Mouse (Mus musculus): ENCODE data around the gene Kbtbd13. TPM values are rescaled to one million over a fixed set of nuclear protein-coding genes. Genes with fewer than 3 reads are reported as not detected.
A peak's percentile ranks its signal among the peaks of the same experiment; 100 is the strongest.

The Kbtbd13 gene
- polyA plus RNA-seq, 1 experiment from 2014 or later = 0.42 TPM

DNA sequence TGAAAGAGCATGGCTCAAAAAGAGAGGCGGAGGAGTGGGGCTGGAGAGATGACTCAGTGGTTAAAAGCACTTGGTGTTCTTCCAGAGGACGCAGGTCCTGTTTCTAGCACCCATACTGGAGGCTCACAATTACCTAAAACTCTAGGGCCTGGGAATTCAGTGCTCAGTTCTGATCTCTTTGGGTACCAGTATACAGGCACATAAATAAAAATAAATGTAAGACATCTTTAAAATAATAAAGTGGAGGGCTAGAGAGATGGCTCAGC lies 13.7 kb upstream of the Kbtbd13 start:
- WGBS (ENCODE audit: insufficient replicate concordance) = 62% methylated on average over 2 of the region's 2 CpGs
- H3K4me1 ChIP-seq (ENCODE audit: control insufficient read depth, low read depth, low read length) = no peaks in the 10 kb centered on the region
- no peak for ATAC-seq (ENCODE audit: low read depth)
- no peaks in the 10 kb centered on the region for H3K36me3 ChIP-seq (ENCODE audit: control insufficient read depth, insufficient read depth)
- H3K9me3 ChIP-seq (replicated peaks; ENCODE audit: control insufficient read depth, low read length) = no peaks in the 10 kb centered on the region
- H3K4me2 ChIP-seq (ENCODE audit: low read depth, low read length) = no peak overlapping the region
- H3K4me3 ChIP-seq (ENCODE audit: low read depth, low read length) = no peak overlapping the region
- H3K27ac ChIP-seq (ENCODE audit: low read length) = no peak overlapping the region
- H3K9ac ChIP-seq (ENCODE audit: low read depth, low read length) = no peak overlapping the region
- no peaks in the 10 kb centered on the region for H3K27me3 ChIP-seq (ENCODE audit: control insufficient read depth, insufficient read depth, low read depth, low read length)

GRCm38 (mm10) chr9:65404331-65405183 lies 13.1 kb upstream of the Kbtbd13 start:
- 52% methylated on average over 15 of the region's 15 CpGs for WGBS (ENCODE audit: insufficient replicate concordance)
- no peak for ATAC-seq (ENCODE audit: low read depth)
- H3K9me3 ChIP-seq (replicated peaks; ENCODE audit: control insufficient read depth, low read length) = no peaks in the 10 kb centered on the region
- no peak overlapping the region for H3K4me2 ChIP-seq (ENCODE audit: low read depth, low read length)
- no peaks in the 10 kb centered on the region for H3K4me1 ChIP-seq (ENCODE audit: control insufficient read depth, low read depth, low read length)
- no peak overlapping the region for H3K4me3 ChIP-seq (ENCODE audit: low read depth, low read length)
- no peak overlapping the region for H3K27ac ChIP-seq (ENCODE audit: low read length)
- H3K9ac ChIP-seq (ENCODE audit: low read depth, low read length) = no peak overlapping the region
- H3K36me3 ChIP-seq (ENCODE audit: control insufficient read depth, insufficient read depth) = no peaks in the 10 kb centered on the region
- no peaks in the 10 kb centered on the region for H3K27me3 ChIP-seq (ENCODE audit: control insufficient read depth, insufficient read depth, low read depth, low read length)

DNA sequence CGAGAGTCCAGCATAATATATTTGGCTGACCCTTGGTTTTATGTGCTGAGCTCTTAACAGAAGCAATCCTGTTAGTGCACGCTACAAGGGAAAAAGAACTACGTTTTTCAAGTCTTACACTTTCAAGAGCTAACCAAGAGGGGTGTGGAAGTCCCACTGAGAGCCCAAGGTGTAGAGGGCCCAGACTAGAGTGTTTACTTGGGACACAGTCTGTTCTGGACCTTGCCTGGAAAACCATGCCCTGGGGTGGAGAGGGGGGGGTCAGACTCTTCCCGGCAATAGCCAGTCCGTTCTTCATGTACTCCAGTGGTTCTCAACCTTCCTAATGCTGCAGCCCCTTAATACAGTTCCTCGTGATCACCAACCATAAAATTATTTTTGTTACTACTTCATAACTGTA lies 8.5 kb upstream of the Kbtbd13 start:
- Histone ChIP-seq H3K36me3 (ENCODE audit: control insufficient read depth, insufficient read depth) (no peaks in the 10 kb centered on the region), H3K4me1 (ENCODE audit: control insufficient read depth, low read depth, low read length) (peaks cover 3% of the 10 kb centered on the region), H3K27me3 (ENCODE audit: control insufficient read depth, insufficient read depth, low read depth, low read length) (peaks cover 3% of the 10 kb centered on the region), H3K9ac (ENCODE audit: low read depth, low read length) (no peak overlapping the region), H3K27ac (ENCODE audit: low read length) (no peak overlapping the region), H3K9me3 (replicated peaks; ENCODE audit: control insufficient read depth, low read length) (no peaks in the 10 kb centered on the region), H3K4me2 (ENCODE audit: low read depth, low read length) (no peak overlapping the region), H3K4me3 (ENCODE audit: low read depth, low read length) (no peak overlapping the region)
- no peak for ATAC-seq (ENCODE audit: low read depth)
- WGBS (ENCODE audit: insufficient replicate concordance) = 72% methylated on average over 6 of the region's 6 CpGs

GRCm38 (mm10) chr9:65398279-65398678 lies 6.8 kb upstream of the Kbtbd13 start, which contains the start of gene Rasl12:
Rasl12 (plus strand) TSS chr9:65398506.
- Histone ChIP-seq H3K36me3 (ENCODE audit: control insufficient read depth, insufficient read depth) (no peaks in the 10 kb centered on the region), H3K9me3 (replicated peaks; ENCODE audit: control insufficient read depth, low read length) (no peaks in the 10 kb centered on the region), H3K27ac (ENCODE audit: low read length) (no peak within 1 kb of the TSS), H3K4me2 (ENCODE audit: low read depth, low read length) (peak within 1 kb of the TSS; percentile 69), H3K27me3 (ENCODE audit: control insufficient read depth, insufficient read depth, low read depth, low read length) (peaks cover 3% of the 10 kb centered on the region), H3K9ac (ENCODE audit: low read depth, low read length) (no peak within 1 kb of the TSS), H3K4me3 (ENCODE audit: low read depth, low read length) (peak within 1 kb of the TSS; percentile 51), H3K4me1 (ENCODE audit: control insufficient read depth, low read depth, low read length) (peaks cover 4% of the 10 kb centered on the region)
- 0 out of 2 replicates have a peak, but pooled peaks have one; percentile 54 for ATAC-seq (ENCODE audit: low read depth)
- under 1% methylated on average over 24 of the region's 24 CpGs for WGBS (ENCODE audit: insufficient replicate concordance)

- H3K27me3 ChIP-seq (ENCODE audit: control insufficient read depth, insufficient read depth, low read depth, low read length) = peaks cover 33% of the 10 kb centered on the region
These were observed 2.9 kb upstream of the Kbtbd13 start for GRCm38 (mm10) chr9:65394360-65394759.

DNA sequence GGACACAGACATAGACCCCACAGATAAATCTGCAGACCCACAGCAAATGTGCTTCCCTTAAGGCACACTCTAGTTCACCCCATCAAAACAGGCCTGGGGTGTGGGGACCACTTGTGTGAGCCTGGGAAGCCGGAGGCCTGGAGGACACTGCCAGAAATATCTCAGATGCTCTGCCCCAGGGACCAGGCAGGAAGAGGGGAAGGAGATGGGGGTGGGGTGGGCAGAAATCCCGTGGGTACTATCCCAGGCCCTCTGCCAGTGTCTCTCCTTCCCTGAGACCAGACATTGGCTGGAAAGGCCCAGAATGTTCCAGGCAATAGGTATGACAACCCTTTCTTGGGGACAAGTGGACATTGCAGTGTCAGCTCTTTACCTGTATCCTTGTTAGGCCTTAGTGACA lies 2.2 kb upstream of the Kbtbd13 start:
- Histone ChIP-seq H3K9me3 (replicated peaks; ENCODE audit: control insufficient read depth, low read length) (no peaks in the 10 kb centered on the region), H3K36me3 (ENCODE audit: control insufficient read depth, insufficient read depth) (no peaks in the 10 kb centered on the region), H3K4me3 (ENCODE audit: low read depth, low read length) (no peak overlapping the region), H3K9ac (ENCODE audit: low read depth, low read length) (no peak overlapping the region), H3K4me2 (ENCODE audit: low read depth, low read length) (no peak overlapping the region), H3K27me3 (ENCODE audit: control insufficient read depth, insufficient read depth, low read depth, low read length) (peaks cover 36% of the 10 kb centered on the region), H3K4me1 (ENCODE audit: control insufficient read depth, low read depth, low read length) (peaks cover 7% of the 10 kb centered on the region), H3K27ac (ENCODE audit: low read length) (no peak overlapping the region)
- no peak for ATAC-seq (ENCODE audit: low read depth)
- WGBS (ENCODE audit: insufficient replicate concordance) = 38% methylated on average over 2 of the region's 2 CpGs

More at GRCm38 (mm10) chr9:65394360-65394759, 2.9 kb upstream of the Kbtbd13 start:
- Histone ChIP-seq H3K4me1 (ENCODE audit: control insufficient read depth, low read depth, low read length) (peaks cover 7% of the 10 kb centered on the region), H3K4me3 (ENCODE audit: low read depth, low read length) (no peak overlapping the region), H3K9me3 (replicated peaks; ENCODE audit: control insufficient read depth, low read length) (no peaks in the 10 kb centered on the region), H3K27ac (ENCODE audit: low read length) (no peak overlapping the region), H3K9ac (ENCODE audit: low read depth, low read length) (no peak overlapping the region), H3K36me3 (ENCODE audit: control insufficient read depth, insufficient read depth) (no peaks in the 10 kb centered on the region), H3K4me2 (ENCODE audit: low read depth, low read length) (no peak overlapping the region)
- 43% methylated on average over 2 of the region's 2 CpGs for WGBS (ENCODE audit: insufficient replicate concordance)
- no peak for ATAC-seq (ENCODE audit: low read depth)

- Histone ChIP-seq H3K27me3 (ENCODE audit: control insufficient read depth, insufficient read depth, low read depth, low read length) (peaks cover 36% of the 10 kb centered on the region), H3K9me3 (replicated peaks; ENCODE audit: control insufficient read depth, low read length) (no peaks in the 10 kb centered on the region), H3K27ac (ENCODE audit: low read length) (no peak overlapping the region), H3K4me3 (ENCODE audit: low read depth, low read length) (no peak overlapping the region), H3K36me3 (ENCODE audit: control insufficient read depth, insufficient read depth) (no peaks in the 10 kb centered on the region), H3K9ac (ENCODE audit: low read depth, low read length) (no peak overlapping the region), H3K4me2 (ENCODE audit: low read depth, low read length) (no peak overlapping the region), H3K4me1 (ENCODE audit: control insufficient read depth, low read depth, low read length) (peaks cover 4% of the 10 kb centered on the region; the same call in 1 of the 2 replicates)
- 12% methylated on average over 6 of the region's 6 CpGs for WGBS (ENCODE audit: insufficient replicate concordance)
- ATAC-seq (ENCODE audit: low read depth) = peak; percentile 78
These were observed 1.3 kb upstream of the Kbtbd13 start for GRCm38 (mm10) chr9:65392638-65393364.

GRCm38 (mm10) chr9:65390752-65391612 lies 470 bp downstream of the Kbtbd13 start:
- H3K27ac ChIP-seq (ENCODE audit: low read length) = no peak overlapping the region
- H3K4me2 ChIP-seq (ENCODE audit: low read depth, low read length) = peak overlapping the region; percentile 60
- WGBS (ENCODE audit: insufficient replicate concordance) = 14% methylated on average over 85 of the region's 96 CpGs
- no peak for ATAC-seq (ENCODE audit: low read depth)
- H3K9me3 ChIP-seq (replicated peaks; ENCODE audit: control insufficient read depth, low read length) = no peaks in the 10 kb centered on the region
- H3K27me3 ChIP-seq (ENCODE audit: control insufficient read depth, insufficient read depth, low read depth, low read length) = peaks cover 32% of the 10 kb centered on the region
- H3K4me3 ChIP-seq (ENCODE audit: low read depth, low read length) = peak overlapping the region; percentile 45
- peaks cover 4% of the 10 kb centered on the region; the same call in 1 of the 2 replicates for H3K4me1 ChIP-seq (ENCODE audit: control insufficient read depth, low read depth, low read length)
- no peak overlapping the region for H3K9ac ChIP-seq (ENCODE audit: low read depth, low read length)
- no peaks in the 10 kb centered on the region for H3K36me3 ChIP-seq (ENCODE audit: control insufficient read depth, insufficient read depth)

All from liver, embryonic 16.5 days (tissue).